Mouse (Mus musculus): ENCODE results near the gene Flnb. TPM values are rescaled to one million over a fixed set of nuclear protein-coding genes. Genes with fewer than 3 reads are reported as not detected.

Gene Flnb
- total RNA-seq, 2 experiments from 2014 or later: 42.8 to 47.3 TPM

DNA sequence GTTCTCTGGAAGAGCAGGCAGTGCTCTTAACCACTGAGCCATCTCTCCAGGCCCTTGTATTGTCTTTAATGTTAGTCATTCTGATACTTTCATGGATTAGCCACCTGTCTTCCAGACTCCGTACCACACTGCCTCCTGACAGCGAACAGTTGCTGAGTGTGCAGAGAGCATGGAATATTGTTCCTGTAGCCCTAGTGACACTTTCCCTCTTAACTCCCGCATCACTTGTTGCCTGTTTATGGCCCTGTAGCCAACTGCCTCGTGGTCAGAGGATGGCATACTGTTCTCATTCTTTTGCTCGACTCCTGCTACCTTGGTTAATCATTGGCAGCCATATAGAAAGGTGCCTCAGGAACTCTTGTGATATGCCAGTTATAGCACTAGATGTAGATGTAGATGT, 45.4 kb downstream of the Flnb start:
- no peak for DNase-seq

DNA sequence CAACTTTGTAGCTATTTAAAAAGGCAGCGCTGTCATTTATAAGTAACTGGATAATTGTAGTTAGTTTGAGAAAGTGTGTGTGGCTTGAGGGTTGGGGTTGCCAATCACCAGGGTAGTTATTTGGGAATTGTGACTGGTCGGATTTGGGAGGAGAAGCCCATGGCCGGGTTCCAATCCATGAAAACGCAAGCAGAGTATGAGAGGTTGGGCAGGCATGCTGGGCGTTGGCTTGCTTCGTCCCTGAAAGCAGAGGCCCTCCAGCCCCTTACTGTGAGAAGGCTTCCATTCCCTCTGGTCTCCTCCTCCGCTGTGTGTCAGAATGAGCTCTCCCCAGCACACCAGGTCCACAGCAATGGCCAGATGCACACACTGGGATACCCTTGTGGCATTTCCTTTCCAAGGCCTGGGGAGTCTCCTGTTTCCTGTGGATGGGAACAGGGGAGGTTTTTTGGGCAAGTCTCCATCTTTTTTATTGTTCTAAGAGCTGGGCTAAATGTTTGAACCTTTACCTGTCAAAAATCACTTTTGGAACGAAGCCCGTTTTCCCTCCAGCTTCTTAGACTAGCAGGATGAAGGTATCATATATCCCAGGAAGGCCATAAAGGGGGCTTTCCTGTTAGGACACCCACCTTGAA, 46.2 kb downstream of the Flnb start:
- DNase-seq: peak; percentile 13

DNA sequence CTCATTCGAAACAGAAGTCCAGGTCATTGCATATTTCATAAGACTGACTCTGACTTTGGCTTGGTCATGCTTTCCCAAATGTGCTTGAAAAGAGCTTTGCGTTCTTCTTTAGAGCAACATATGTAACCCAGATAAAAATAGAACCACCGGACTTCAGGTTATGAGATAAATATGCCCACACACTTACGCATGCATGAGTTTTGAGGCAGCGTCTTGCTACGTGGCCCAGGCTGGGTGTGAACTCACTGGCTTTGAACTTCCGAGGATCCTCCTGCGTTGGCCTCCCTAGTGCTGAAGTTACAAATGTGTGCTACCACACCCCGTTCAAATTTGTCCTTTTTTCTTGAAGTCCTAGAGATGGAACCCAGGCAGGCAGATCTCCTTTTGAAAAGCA, 46.7 kb downstream of the Flnb start:
- DNase-seq: no peak

GRCm38 (mm10) chr14:7867224-7867623, 49.5 kb downstream of the Flnb start:
- DNase-seq: no peak

GRCm38 (mm10) chr14:7867841-7868240, 50.1 kb downstream of the Flnb start:
- no peak for DNase-seq

DNA sequence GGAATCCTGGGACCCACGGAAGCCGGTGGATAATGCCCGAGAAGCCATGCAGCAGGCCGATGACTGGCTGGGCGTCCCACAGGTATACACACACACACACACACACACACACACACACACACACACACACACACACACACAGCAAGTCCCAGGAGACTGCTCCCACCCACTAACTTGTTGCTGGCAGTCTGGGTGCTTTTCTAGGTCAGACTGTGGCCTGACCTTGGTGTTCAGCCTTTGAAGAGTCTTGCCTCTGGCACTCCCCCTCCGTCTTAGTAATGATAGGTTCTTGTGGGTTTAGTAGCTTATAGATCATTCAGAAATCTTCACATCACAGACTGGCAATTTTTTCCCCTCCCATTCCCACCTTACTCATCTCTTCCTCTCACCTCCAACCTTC, 52.0 kb downstream of the Flnb start:
- DNase-seq: no peak

DNA sequence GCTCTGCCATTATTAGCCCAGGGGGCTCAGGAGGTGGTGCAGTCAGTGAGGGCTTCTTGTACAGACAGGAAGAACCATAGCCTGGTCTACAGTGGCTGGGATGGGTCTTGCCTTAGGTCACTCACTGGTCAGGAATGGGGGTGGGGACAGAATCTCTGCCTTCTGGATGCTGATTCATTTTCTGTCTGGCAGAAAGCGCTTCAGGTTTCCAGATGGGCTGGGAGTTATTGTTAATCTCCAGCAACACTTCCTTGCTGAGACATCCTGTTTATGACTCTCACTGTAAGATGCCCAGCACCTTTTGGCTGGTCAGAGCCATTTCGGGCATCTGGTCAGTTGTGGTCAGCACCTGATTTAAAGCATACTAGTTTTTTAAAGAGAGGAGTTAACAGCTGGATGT, 55.8 kb downstream of the Flnb start:
- peak; percentile 26 for DNase-seq

GRCm38 (mm10) chr14:7874495-7874894, 56.7 kb downstream of the Flnb start:
- DNase-seq: no peak

DNA sequence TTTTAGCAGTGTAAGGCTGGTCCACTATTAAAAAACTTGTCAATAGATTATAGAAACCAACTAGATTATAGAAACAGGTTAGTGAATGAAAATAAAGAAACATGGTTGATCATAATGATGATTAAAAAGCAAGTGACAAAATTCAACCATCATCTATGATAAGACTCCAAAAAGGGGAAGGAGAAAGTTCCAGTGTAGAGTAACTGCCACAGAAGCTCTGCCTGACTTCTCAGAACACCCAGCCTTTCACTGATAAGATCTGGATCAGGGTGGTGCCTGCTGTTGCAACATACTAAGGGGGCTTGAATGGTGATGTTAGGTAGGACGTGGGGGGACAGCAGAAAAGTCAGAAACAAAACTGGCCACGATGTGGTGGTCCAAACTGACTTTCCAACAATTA, 60.2 kb downstream of the Flnb start:
- DNase-seq: no peak

DNA sequence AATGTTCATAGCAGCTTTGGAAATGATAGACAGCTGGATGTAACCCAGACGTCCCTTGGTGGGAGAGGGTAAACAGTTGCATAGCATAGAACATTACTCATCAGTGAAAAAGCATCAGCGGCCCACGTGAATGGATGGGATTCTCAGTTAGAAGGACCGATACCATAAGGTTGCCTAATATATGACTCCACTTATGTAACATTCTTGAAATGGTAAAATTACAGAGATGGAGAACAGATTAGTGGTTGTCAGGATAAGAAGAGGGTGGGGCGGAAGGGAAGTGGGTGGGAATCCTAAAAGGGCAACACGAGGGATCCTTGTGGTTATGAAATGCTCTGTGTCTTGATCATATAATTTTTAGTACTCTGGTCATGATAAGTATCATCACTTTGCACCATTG, 62.6 kb downstream of the Flnb start:
- DNase-seq: no peak

DNA sequence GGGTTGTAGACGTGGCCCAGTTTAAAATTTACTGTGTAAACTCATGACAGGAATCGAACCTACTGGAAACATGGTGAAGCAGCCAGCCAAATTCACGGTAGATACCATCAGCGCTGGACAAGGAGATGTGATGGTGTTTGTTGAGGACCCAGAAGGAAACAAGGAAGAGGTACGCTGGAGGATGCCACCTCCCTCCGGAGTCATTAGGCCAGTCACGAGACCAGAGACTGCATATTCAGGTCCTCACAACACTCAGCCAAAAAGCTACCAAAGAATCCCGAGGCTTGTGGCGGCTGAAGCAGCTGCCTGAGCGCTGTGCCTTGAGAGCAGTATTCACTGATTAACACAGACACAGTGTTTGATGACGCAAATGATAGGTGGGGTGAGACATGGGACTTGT, 63.8 kb downstream of the Flnb start:
- no peak for DNase-seq

GRCm38 (mm10) chr14:7882050-7882449, 64.3 kb downstream of the Flnb start:
- DNase-seq: no peak

GRCm38 (mm10) chr14:7884158-7884557, 66.4 kb downstream of the Flnb start:
- DNase-seq: no peak

DNA sequence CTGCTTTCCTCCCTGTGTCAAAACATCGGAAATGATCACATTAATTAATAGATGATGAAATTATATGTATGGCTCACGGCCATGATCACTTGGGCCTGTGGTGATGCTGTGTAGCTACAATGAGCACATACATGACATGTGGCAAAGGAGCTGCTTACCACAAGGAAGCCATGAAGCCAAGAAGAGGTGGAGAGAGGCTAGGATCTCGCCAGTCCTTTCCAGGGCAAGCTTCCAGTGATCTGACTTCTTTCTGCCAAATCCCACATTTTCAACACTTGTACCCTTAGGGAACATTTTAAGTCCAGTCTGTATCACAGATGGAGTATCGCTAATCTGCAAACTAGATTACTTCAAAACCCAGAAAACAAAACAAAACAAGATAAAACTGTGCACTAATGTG, 67.1 kb downstream of the Flnb start:
- DNase-seq: no peak

DNA sequence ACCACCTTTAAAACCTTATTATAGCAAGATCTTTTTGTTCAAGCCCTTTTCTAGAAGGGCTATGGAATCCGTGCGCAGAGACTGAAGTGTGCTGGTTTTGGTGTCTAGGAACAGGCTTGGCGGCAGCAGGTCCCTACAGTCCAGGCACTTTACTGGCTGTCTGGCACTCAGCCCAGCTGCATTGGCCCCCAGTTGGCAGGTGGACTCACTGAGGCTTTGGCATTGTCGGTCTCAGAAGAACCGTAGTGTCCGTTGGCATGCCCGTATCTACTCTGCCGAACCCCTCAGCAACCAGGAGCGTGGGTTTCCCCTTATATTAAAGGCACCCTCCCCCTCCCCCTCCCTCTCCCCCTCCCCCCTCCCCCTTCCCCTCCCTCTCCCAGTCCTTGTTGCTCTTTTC, 67.8 kb downstream of the Flnb start:
- DNase-seq: no peak

GRCm38 (mm10) chr14:7886008-7886407, 68.3 kb downstream of the Flnb start:
- no peak for DNase-seq

GRCm38 (mm10) chr14:7887171-7887570, 69.4 kb downstream of the Flnb start:
- DNase-seq: no peak

DNA sequence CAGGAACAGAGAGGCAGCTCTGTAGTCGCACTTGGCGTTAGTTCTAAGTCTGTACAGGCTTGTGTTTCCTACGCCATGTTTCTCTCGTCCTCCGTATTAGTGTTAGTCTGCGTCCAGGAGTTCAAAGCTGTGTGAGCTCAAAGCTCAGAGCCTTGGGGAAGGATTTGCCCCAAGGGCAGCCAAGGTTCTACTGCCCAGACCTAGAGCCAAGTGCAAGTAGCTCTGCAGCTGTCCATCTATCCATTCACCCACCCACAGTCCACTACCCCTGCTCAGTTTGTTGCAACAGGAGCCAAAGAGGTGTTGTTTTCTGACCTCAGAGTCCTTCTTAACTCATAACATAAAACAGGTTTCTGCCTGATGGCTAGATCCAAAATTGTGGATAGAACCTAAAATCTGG, 70.5 kb downstream of the Flnb start:
- no peak for DNase-seq

DNA sequence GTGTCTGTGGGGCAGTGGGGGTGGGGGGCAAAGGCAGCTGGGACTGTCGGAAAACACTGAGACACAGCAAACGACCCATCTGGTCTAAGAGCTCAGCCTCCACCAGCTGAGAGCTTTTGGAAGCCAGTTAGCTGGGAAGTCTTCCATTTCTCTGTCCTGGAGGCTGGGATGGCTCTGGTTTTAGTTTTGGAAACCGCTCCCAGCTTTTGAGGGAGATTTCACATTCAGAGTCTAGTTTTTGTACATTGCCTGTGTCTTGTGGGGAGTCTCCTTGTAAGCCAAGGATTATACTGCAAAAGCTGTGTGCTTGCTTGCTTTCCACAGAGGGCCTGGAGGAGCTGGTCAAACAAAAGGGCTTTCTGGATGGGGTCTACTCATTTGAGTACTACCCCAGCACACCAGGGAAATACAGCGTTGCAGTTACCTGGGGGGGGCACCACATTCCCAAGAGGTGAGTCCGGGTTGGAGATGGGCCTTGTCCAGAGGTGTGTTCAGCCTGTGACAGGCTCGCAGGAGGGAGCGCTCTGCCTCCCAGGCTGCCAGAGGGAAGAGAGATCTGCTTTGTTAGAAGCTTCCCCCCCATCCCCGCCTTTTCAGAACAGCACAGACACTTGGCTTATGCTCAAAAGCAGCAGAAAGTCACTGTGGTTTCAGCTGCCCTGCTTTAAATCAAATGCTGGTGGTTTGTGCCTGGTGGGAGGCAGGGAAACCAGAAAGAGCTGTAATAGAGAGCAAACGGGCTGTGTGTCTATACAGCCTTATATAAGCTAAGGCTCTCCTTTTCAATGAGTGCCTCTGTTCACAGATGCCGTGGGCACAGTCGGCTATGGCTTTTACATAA, 71.3 kb downstream of the Flnb start:
- no peak for DNase-seq

GRCm38 (mm10) chr14:7889834-7890233, 72.1 kb downstream of the Flnb start:
- no peak for DNase-seq

DNA sequence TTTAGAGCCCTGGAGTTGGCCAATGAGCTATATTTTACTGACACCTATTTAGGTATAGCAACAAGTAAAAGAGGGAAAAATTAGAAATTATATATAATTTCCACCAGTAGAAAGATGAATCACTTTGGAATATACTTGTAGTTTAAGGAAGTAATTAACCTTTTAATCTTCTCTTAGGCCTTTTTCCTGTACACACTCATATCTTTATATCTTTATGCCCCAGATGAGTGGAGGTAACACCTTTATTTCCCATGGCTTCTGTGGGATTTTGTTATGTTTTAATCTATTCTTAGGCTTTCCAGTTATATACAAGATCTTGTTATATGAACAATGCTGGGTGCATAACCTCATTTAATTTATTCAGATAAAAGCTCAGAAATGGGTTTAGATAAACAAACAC, 73.6 kb downstream of the Flnb start:
- DNase-seq: no peak

- DNase-seq: no peak
Measured at GRCm38 (mm10) chr14:7896126-7896525, 78.4 kb downstream of the Flnb start.

DNA sequence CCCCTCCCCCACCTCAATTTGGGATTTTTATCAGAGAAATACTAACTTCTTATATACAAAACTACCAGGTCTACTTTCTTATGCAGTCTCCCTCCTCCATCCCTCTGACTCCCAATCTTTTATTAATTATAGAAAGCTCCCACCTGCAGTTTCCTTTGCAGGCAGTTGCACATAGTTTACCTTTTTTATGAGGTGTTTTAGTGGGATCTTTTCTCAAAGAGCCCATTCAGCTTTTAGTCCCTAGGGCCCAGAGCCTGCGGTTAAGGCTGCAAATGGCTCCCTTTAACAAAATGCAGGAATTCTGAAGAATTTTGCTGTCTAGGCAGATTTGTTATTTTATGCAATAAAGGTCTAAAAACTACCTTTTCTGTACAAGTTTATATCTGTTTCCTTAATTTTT, 78.9 kb downstream of the Flnb start:
- no peak for DNase-seq

GRCm38 (mm10) chr14:7899986-7900385, 82.2 kb downstream of the Flnb start:
- no peak for DNase-seq
